Mouse (Mus musculus) heart, postnatal 10 days (tissue): ENCODE measurements around the gene Sema4d. TPM values are rescaled to one million over a fixed set of nuclear protein-coding genes. Genes with fewer than 3 reads are reported as not detected.
"Not testable (repeated sequence)": the region's sequence is repeated elsewhere in the genome, so short reads cannot be mapped to it uniquely, and the experiment has no call there.

ENCODE experiments used
- DNase-seq, 2 experiments: peaks; one replicate each; pipeline ENCODE4 v3.0.0; 2021
- intact Hi-C: fragments of 180-260 bp; cut with DNase I; formaldehyde crosslinking; loops from one replicate; pipeline ENCODE4 v1.15.1; 2025
- total RNA-seq, 2 experiments: library from RNA; stranded (reverse); gene quantifications; 2 replicates each; pipeline ENCODE4 v1.2.3; 2021

The Sema4d gene
- total RNA-seq, 2 experiments from 2014 or later, result 69.1 to 79.5 TPM

DNA sequence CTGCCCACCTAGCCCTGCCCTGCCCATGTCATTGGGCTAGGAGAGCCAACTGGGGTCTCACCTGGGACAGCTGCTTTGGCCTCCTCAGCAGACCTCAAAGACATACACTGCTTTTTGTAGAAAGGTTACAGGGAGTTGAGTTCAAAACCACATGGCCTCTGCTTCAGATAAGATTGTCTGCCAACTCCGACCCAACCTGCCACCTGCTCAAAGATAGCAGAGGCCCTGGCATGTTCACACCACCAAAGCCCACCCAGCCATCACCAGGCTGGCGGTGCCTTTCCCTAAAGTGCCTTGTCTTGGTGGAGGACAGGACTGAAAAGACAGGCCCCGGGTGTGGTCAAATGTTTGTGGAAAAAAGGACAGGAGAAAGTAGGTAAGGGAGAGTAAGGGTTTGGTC, 95.2 kb downstream of the Sema4d start:
- DNase-seq, result no peak
- intact Hi-C loops, result no loop called here

DNA sequence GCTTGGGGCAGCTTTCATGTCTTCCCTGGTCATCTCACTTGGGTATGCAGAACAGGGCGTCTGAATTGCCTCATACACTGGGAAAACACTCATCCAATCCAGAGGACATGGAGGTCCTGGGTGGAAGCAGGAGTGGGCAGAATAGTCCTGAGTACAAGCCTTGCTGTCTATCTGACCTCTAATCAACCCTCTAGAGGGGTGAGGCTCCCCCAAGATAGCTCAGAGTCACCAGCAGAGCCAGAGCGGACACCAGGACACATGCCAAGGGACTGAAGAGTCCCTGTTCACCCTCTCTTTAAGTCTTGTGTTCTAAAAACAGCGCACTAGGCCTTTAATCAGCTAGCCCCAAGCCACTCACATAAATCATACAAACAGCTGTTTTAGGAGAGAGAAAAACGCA, 95.7 kb downstream of the Sema4d start:
- peak in 1 of 2 experiments; percentile 26 for DNase-seq

DNA sequence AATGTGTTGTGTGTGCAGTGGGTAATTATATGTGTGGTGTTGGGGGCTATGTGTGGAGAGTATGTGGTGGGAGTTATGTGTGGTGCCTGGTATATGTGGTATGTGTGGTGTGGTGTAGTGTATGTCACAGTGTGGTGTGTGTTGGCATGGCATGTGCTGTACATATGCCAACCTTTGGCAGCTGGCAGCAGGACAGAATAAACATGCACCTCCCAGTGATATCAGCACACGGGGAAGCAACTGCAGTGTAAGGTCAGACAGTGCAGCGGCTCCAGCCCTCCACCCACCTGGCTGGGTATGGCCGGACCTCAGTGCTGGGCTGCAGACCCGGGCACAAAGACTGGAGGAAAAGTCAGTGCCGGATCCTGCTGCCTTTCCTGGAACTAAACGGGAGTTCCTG, 96.1 kb downstream of the Sema4d start:
- DNase-seq, result peak; percentile 22 to 37
- intact Hi-C loops, result no loop called here

More for the DNA sequence above, 95.7 kb downstream of the Sema4d start:
- intact Hi-C loops, result no loop called here

DNA sequence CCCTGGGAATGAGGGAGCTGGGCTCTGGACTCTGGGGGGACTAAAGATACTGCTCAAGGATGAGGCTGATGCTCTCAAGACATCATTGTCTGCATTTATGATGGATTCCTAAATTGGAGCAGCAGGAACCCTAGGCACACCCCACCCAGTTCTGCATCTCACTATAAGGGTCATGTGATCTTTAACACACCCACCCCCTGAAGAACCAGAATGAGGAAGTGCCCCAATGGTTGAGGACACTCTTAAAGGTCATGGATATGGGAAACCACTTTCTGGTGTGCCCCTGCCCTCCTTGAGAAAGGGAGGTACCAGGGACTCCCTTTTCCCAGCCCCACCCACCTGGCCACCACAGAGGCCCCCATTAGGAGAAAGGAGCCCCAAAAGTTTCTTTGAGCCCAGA, 97.1 kb downstream of the Sema4d start:
- DNase-seq, result no peak
- intact Hi-C loops, result no loop called here

DNA sequence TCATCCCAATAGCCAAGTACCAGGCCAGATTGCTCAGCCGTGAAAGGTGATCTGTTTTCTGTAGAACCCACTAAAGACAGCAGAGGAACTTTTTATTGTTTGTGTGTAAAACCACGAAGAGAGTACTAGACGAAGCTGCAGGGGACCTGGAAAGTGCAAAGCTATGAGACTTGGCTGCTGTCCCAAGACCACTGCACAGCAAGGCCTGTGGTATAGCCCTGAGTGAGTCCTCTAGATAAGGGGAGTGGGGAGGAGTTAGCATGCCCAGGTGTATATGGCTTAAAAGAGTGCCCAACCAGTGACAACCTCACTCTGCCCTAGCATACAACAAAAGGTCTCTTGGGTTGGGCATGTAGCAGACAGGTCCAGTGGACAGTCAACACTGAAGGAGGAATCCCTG, 104.9 kb downstream of the Sema4d start:
- intact Hi-C loops, result no loop called here
- no peak for DNase-seq

DNA sequence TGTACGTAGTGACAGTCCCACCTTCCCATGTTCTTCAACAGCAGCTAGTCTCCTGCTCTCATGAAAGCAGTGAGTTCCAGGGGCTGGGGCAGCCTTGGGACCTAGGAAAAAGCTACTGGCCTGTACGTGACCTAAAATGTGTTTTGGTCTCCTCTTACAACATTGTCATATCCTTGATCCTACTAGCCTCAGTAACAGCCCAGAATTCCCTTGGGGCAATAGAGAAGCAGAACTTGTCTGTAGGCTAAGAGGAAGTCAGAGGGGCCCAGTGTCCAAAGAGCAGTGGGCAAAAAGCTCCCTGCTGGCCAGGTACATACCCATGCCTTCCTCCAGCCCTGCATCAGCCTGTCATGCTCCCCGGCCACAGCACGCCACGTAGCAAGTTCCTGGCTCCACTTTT, 106.6 kb downstream of the Sema4d start:
- no peak for DNase-seq
- intact Hi-C loops, result no loop called here

DNA sequence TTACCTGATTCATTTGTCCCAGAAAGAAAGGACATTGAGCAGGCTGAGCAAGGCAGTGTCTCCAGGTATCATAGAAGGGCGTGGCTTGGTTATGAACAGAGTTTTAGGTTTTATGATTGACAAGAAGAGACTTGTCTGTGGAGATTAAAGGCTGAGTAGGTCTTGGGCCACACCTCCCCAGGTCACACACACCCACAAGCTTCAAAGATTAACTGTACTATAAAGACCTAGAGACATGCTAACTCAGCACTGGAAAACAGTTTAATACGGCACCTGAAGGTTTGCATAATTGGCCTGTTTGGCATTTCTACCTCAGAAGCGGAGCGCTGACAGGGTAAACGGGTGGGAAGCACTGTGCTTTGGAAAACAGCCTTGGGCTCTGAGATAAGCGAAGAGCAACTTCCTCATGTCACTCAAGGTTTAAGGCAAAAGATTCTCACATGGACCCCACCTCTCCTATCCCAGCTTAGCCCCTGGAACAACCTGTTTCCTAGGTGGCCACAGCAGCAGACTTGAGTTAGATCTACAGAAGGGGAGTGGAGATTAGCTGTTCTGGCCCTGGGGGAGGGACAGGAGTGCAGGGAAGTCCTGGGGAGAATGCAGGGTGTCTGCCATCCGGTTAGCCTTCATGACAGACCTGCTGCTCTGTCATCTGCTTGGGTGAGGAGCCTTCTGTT, 108.1 kb downstream of the Sema4d start:
- no peak for DNase-seq
- intact Hi-C loops, result no loop called here

DNA sequence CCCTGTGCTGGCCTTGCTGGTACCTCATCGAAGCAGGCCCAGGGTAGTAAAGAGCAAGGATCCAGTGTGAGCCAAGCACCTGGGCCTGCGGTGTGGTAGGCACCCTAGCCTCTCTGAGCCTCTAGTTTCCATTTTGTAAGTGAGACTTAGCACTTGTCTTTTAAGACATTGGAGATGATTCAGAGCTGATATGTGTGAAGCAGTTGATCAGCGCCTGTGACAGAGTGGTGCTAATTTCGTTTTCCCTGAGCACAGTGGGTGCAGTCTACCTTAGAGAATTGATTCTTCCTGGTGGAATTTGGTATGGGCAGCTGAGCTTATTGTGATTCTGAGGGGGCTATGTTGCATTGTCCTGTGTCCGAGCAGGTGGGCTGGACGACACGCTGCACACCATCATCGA, 111.9 kb downstream of the Sema4d start:
- no peak for DNase-seq
- intact Hi-C loops, result no loop called here

DNA sequence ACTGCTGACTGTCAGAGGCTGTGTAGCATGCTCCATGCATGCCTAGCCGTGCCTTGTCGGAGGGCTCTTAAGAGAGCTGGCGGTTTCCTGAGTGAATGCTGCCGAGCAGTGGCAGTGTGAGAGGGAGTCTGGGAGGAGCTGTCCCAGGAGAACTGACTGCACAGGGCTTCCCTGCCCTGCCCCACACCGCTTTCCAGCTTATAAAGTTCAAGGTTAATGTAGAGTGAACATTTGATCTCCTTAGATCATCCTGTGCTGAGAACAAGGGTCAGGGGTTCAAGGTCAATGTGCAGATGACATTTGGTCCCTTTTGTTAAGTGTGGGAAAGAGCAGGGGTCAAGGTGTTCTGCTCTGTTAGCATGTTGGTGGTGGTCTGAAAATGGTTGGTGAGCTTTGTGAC, 112.5 kb downstream of the Sema4d start:
- intact Hi-C loops, result no loop called here
- no peak for DNase-seq

DNA sequence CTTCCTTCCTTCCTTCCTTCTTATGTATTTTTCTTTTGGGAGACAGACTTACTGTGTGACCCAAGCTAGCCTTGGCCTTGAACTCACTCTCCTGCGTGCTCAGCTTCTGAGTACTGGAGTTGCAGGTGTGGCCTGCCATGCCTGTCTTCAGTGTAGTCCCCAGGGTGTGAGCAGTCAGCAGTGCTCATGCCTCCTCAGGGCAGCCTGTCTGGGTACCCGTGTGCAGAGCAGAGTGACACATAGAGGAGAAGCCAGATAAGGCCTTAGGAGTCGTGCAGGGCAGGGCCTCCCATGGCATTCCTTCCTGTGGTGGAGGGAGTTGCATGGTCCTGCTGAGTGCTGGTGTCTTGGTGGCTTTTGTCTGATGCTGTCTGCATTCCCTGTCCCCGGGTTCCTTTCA, 114.2 kb downstream of the Sema4d start:
- DNase-seq, result no peak
- intact Hi-C loops, result no loop called here

DNA sequence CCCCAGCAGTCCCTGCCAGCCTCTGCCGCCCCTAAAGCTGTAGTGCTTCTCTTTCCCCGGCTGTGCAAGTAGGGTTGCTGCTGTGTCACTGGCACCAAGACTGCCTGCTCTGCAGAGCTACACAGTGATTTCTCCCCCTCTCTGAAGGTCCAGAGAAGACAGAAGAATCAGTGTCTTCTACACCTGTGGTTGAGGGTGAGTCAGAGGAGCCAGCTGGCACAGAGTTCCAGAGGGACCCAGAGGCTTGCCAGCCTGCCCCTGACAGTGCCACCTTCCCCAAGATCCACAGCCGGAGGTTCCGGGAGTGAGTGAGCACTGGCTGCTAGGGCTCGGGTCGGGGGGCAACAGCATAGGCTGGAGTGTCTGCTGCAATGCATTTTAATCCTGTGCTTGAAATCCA, 114.9 kb downstream of the Sema4d start:
- no peak for DNase-seq
- intact Hi-C loops, result no loop called here

DNA sequence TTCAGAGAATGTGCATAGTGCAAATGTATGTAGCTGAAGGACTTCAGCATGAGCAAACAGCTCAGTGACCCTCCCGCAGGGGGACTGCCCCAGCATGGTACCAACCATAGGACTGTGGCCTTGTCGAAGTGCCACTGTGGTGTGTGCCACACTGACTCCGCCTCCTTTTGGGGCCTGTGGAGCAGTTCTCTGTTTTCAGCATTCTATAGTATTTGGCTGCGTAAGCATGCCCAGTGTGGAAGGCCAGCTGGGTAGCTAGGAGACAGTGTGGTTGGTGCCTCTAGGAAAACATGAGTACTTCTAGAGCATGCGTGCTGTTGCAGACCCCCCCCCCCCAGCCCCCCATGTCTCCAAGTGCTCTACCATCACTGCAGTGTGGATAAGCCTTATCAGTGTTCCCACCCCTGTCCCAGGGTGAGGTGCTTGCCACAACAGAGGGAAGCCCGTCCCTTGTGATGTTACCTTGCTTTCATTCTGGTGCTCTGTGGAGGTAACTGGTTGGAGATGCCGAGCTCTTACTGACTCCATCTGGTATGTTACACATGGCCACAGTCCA, 115.8 kb downstream of the Sema4d start:
- no peak for DNase-seq
- intact Hi-C loops, result no loop called here

DNA sequence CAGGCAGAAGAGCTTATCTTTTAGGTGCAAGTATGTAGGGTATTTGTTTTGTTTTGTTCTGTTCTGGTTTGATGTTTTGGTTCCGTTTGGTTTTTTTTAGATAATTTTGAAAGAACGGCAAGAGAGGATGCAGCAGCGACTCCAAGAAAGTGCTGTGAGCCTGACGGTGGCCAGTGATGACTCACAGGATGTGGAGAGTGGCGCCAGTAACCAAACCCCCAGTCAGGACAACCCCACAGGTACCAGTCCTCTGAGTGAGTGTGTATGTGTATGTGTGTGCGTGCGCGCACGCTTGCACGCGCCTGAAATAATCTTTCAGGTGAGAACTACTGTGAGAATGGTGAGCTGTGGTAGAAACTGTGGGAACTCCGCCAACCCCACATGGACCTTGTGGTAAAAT, 116.5 kb downstream of the Sema4d start:
- DNase-seq, result no peak
- intact Hi-C loops, result no loop called here

DNA sequence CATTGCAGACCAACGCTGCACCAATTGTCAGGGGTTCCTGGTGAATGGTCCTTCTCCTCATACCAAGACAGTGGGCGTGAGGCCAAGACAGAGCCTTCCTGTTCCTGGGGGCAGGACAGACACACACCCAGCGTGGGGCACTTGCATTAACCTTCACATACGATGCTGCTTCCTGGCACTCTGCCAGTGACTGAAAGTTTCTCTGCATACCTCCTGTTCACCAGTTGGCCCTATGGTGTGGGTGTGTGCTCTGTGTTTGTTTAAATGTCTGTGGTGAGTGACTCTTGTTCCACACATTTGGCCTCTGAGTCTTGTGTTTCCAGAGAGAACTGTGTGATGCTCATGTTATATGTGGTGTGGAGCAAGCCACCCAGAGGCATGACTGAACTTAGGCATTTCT, 116.9 kb downstream of the Sema4d start:
- intact Hi-C loops, result no loop called here
- DNase-seq, result no peak

DNA sequence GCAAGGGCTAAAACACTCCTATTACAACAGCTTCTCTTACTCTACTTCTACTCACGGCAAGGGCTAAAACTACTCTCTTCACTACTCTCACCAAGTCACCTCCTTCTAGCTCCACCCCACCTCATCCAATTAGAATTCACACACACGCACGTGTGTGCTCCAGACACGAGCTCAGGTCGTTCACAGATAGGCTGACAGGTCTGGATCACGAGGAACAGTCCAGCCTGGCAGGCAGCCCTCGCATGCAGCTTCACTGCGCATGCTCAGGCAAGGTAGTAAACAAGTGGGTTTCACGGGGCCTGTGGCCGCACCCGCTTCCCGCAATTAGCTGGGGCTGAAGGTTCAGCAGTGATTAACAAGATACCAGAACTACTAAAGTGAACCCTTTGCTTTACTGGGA, 125.4 kb downstream of the Sema4d start:
- DNase-seq, intact Hi-C loops: not testable (repeated sequence)

DNA sequence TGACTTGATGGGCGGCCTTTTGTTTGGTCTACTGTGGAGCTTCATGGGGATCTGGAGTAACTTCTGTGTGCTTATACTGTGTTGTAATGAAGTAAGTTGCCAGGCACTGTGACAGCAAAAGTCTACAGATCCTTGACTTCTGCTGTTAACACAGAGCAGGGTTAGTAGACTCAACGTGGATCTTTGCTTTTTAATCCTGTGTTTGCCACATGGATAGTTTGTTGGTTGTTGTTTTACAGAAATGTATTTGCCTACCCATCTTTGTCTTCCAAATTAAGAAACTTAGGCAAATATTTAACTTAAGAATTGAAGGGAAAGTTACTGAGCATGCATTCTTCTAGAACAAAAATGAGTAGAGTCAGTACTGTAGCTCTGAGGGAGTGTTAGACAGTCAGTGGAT, 130.0 kb downstream of the Sema4d start:
- intact Hi-C loops, result no loop called here
- DNase-seq, result no peak

DNA sequence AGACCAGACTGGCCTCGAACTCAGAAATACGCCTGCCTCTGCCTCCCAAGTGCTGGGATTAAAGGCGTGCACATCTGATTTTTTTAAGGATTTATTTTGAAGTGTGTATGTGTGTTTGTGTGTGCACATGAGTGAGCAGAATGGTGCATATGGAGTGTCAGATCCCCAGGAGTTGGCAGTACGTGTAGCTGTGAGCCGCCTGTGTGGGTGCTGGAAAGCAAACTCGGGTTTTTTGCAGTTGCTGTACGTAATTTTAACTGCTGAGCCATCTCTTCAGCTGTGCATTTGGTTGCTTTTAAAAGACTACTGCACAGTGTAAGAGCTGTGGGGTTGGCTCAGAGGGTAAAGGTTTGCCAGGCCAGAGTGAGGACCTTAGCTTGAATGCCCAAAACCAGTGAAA, 134.0 kb downstream of the Sema4d start:
- intact Hi-C loops, result loop anchor here (10.0 kb wide), 1 partner anchor 565 kb away; no protein-coding TSS in a partner anchor
- DNase-seq, result no peak

DNA sequence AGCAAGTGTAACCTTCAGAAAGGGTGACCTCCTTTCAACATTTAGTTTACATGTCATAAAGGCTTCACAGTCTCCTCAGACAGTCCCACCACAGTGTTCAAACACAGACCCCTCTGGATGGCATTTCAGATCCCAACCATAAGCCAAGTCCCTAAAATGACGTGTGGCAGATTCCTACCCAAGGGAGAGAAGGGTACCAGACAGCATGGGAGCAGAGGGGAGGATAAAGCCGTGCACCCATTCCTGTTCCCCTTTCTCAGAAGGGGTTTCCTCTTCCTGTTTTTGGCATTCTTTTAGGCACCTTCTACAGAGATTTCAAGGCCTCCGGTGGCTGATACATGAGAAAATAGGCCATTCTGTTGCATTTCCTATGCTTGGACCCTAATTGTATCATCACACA, 135.5 kb downstream of the Sema4d start:
- DNase-seq, result no peak
- intact Hi-C loops, result loop anchor here (10.0 kb wide), 1 partner anchor 567 kb away; no protein-coding TSS in a partner anchor

DNA sequence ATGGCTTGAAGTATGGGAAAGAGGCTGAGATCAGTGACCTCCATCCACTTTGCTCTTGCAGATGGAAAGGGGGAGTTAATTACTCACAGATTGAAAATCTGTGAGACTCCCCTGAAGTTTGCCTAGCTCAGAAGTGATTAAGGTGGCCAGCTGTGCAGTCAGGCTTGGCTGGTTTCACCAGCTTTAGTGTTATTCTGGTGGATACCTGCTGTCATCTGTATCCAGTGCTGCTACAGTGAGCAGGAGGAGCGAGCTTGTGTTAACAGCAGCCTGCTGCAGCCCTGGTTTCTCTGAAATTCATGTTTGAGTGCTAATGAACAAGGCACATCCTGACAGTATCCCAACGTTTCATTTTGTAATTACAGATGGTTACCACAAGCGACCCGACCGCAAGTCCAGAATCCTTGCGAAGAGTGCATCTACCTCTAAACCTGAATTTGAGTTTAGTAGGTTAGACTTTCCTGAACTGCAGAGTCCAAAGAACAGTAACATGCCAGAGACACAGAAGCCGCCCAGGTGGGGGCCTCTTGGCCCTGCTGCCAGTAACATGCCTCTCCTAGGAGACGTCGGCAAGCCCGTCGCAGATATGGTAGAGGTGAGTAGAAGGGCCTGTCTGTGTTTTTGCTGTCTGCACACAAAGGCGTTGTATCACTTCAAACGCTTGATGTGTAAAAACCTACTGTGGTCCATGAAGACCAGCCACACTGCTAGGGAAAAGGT, 136.9 kb downstream of the Sema4d start:
- no peak for DNase-seq
- intact Hi-C loops, result loop anchor here (10.0 kb wide), 1 partner anchor 568 kb away; no protein-coding TSS in a partner anchor

DNA sequence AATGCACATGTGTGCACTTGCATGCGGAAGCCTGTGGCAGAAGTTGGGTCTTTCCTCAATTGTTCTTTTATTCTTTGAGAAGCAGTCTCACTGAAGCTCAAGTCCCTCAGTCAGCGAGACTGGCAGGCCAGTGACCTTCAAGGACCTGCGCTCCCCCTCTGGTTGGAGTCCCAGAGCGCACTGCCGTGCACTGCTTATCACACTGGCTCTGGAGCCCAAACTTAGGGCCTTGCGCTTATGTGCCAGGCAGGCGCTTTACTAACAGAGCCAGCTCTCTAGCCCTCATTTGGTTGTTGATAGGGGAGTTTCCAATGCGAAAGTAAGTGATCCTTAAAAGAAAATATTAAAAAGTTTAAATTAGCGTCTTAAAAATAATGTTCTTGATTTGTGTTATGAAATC, 139.6 kb downstream of the Sema4d start:
- intact Hi-C loops, result loop anchor here (2.0 to 10.0 kb wide), 2 partner anchors 163 to 571 kb away; no protein-coding TSS in a partner anchor
- peak; percentile 57 to 67 for DNase-seq

DNA sequence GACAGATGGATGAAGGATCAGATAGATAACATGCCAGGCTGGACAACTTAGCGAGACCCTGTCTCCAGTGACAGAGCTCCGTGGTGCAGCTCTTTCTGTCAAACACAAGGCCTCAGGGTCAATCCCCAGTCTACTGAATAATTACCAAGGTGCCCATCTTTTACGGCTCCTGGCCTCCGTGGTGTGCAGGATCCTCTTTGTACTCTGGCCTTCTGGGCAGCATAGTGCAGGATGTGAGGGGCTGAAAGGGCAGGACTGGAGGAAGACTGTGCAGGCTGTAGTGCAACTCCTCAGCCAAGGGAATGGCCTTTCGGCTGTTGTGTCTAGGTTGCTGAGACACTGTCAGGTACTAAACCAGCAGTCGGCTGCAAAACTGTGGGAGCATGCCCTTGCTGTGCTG, 140.4 kb downstream of the Sema4d start:
- no peak for DNase-seq
- intact Hi-C loops, result loop anchor here (2.0 to 10.0 kb wide), 2 partner anchors 164 to 572 kb away; no protein-coding TSS in a partner anchor
